Mouse (Mus musculus) CD4-positive naive resting alpha-beta T cell, adult 57 days (primary cell): Measurements from ENCODE around the gene C8b. TPM values are rescaled to one million over a fixed set of nuclear protein-coding genes. Genes with fewer than 3 reads are reported as not detected.

Experiments
- total RNA-seq: library from RNA; stranded (reverse); gene quantifications from one replicate; pipeline ENCODE4 v1.2.4, GENCODE M21; 2023

C8b gene
- not detected for total RNA-seq

GRCm38 (mm10) chr4:104766065-104766464 is at the start of gene C8b:
Gene C8b, plus strand, starts transcription at chr4:104766317.

Other genes with a start within 250 kb of the C8b start
- gene Gm17662, start 91.0 kb downstream of the C8b start, total RNA-seq, result not detected
- gene C8a, start 110.1 kb downstream of the C8b start, total RNA-seq, result not detected
- not detected for gene Fyb2, start 147.1 kb downstream of the C8b start, total RNA-seq